Mouse (Mus musculus) ES-Bruce4 (cell line): Measurements from ENCODE around the gene Tbc1d22a.

ENCODE experiments used
- CTCF ChIP-seq: IDR thresholded peaks from one replicate; pipeline ENCODE4 v1.8.1; 2011; ENCODE audit warnings: low read depth, low read length
- POLR2A ChIP-seq: IDR thresholded peaks from one replicate; pipeline ENCODE4 v1.8.1; 2011; ENCODE audit warnings: low read length; ENCODE audit not compliant: insufficient read depth

GRCm38 (mm10) chr15:86188186-86188585 lies 26.1 kb upstream of the Tbc1d22a start:
- TF ChIP-seq CTCF (no peak), POLR2A (no peak)
